Mouse (Mus musculus) liver, postnatal 0 days (tissue): ENCODE results near the gene Gm10273. TPM values are rescaled to one million over a fixed set of nuclear protein-coding genes. Genes with fewer than 3 reads are reported as not detected.

Experiments used
- ATAC-seq: fragments of 200-750 bp; cut with Nextera tagmentation; 2 replicates; pipeline ENCODE4 v1.8.0; 2017; ENCODE audit warnings: mild to moderate bottlenecking, moderate library complexity
- DNase-seq: peaks from one replicate; pipeline ENCODE4 v3.0.0-alpha.2; 2016
- H3K27ac ChIP-seq: fragments of 300-500 bp; sonication (generic); 2 replicates; pipeline ENCODE4 v1.5.1; 2014; ENCODE audit warnings: antibody characterized with exemption, moderate library complexity, mild to moderate bottlenecking, low read depth
- H3K27me3 ChIP-seq: fragments of 300-500 bp; sonication (generic); 2 replicates; pipeline ENCODE4 v1.6.1; 2014; ENCODE audit warnings: low read length, control low read depth, mixed read lengths; ENCODE audit not compliant: insufficient read depth
- H3K36me3 ChIP-seq: fragments of 300-500 bp; sonication (generic); replicated peaks from 2 replicates; pipeline ENCODE4 v1.6.1; 2014; ENCODE audit warnings: mild to moderate bottlenecking, control low read depth, low read length, moderate library complexity, mixed read lengths; ENCODE audit not compliant: insufficient read depth
- H3K4me1 ChIP-seq: fragments of 300-500 bp; sonication (generic); 2 replicates; pipeline ENCODE4 v1.6.1; 2014; ENCODE audit warnings: antibody characterized with exemption, mild to moderate bottlenecking, control low read depth; ENCODE audit not compliant: insufficient read depth
- H3K4me2 ChIP-seq: fragments of 300-500 bp; sonication (generic); 2 replicates; pipeline ENCODE4 v1.6.1; 2014; ENCODE audit warnings: low read depth, mild to moderate bottlenecking, low read length, moderate library complexity, mixed read lengths
- H3K4me3 ChIP-seq: fragments of 300-500 bp; sonication (generic); 2 replicates; pipeline ENCODE4 v1.5.1; 2014; ENCODE audit warnings: low read depth, low read length
- H3K9ac ChIP-seq: fragments of 300-500 bp; sonication (generic); replicated peaks from 2 replicates; pipeline ENCODE4 v1.6.1; 2014; ENCODE audit warnings: mild to moderate bottlenecking, moderate library complexity
- H3K9me3 ChIP-seq: fragments of 300-500 bp; sonication (generic); 2 replicates; pipeline ENCODE4 v1.6.1; 2016; ENCODE audit warnings: mild to moderate bottlenecking, control low read depth, low read length, mixed read lengths
- CTCF ChIP-seq: sonication (generic); IDR thresholded peaks from 2 replicates; pipeline ENCODE4 v1.5.1; 2016; ENCODE audit warnings: antibody characterized with exemption, low read depth
- EP300 ChIP-seq: IDR thresholded peaks from 2 replicates; pipeline ENCODE4 v1.6.1; 2016; ENCODE audit warnings: antibody characterized with exemption, low read depth, mild to moderate bottlenecking
- WGBS: fragments of 180-500 bp; shearing (Covaris S2); extraction: QIAGEN DNeasy Blood & Tissue Kit; methylation state at CpG from one replicate; pipeline ENCODE4 v1.1.7; 2014; ENCODE audit not compliant: insufficient replicate concordance; 5-methylcytosine and 5-hydroxymethylcytosine counted together
- polyA plus RNA-seq: library from polyadenylated mRNA; unstranded; fragments of >200 nt; fragmentation: Nextera tagmentation; extraction: Ambion mirVana; gene quantifications from 2 replicates; pipeline ENCODE4 v1.2.1, GENCODE M21; 2015

Gene Gm10273
- polyA plus RNA-seq, 1 experiment from 2014 or later = 8.4 TPM

DNA sequence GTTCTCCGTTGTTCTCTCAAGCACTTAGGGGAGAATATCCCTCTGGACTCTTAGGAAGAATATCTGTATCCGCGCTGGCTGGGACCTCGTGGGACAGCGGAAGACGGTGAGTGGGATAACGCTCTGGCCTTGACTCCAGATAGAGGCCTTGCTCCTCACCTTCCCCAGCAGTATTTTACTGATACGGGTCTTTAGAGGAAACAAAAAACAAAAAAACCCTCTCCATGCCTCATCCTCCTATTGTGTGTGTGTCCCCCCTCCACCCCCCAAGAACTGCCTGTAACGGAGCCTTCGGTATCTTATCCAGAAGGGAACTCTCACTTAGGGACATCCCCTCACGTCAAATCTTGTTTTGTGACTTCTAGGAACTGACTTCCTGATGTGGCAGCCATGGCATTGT, 46.3 kb downstream of the Gm10273 start, which contains the start of gene Oit3:
Gene Oit3, minus strand, starts transcription at position 44 of the 400 bp plus-strand sequence.
- H3K9ac ChIP-seq = no peak within 1 kb of the TSS
- TF ChIP-seq EP300 = peak; percentile 62
- no peak for TF ChIP-seq CTCF
- H3K27ac ChIP-seq = 0 out of 2 replicates have a peak within 1 kb of the TSS, but pooled peaks have one; percentile 13
- H3K27me3 ChIP-seq = no peaks in the 10 kb centered on the region
- no peaks in the 10 kb centered on the region for H3K36me3 ChIP-seq
- DNase-seq (no peak), ATAC-seq (peak; percentile 50)
- no peaks in the 10 kb centered on the region for H3K9me3 ChIP-seq
- H3K4me3 ChIP-seq = no peak within 1 kb of the TSS
- no peak within 1 kb of the TSS for H3K4me2 ChIP-seq
- WGBS = 60% methylated on average over 11 of the region's 11 CpGs
- peaks cover 16% of the 10 kb centered on the region for H3K4me1 ChIP-seq

DNA sequence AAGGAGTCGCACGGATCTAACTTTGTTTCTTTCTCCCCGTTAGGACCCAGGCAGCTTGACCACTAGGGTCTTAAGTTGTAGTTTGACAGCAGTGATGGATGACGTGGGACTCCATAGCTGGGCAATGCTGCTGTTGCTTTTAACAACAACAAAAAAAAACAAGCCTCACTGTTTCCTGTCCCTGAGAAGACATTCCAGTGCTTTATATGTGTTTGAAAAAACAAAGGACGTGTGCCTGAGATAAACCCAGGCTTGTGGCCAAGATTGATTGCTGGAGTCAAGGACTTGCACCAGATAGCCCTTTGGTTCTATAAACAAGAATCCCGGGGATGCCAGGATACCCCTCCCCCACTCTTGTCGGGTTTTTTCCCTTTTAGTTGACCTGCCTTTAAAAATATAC, 47.8 kb downstream of the Gm10273 start:
- Histone ChIP-seq H3K27ac (peak overlapping the region; percentile 58), H3K4me2 (peak overlapping the region; percentile 39; the same call in 1 of the 2 replicates), H3K9ac (no peak overlapping the region), H3K4me3 (no peak overlapping the region), H3K9me3 (no peaks in the 10 kb centered on the region), H3K4me1 (peaks cover 16% of the 10 kb centered on the region), H3K27me3 (no peaks in the 10 kb centered on the region), H3K36me3 (no peaks in the 10 kb centered on the region; the same call in 1 of the 2 replicates)
- no peak for TF ChIP-seq CTCF
- TF ChIP-seq EP300 = peak; percentile 72
- DNase-seq (peak; percentile 72), ATAC-seq (peak; percentile 73)
- WGBS = 9% methylated on average over 7 of the region's 7 CpGs

DNA sequence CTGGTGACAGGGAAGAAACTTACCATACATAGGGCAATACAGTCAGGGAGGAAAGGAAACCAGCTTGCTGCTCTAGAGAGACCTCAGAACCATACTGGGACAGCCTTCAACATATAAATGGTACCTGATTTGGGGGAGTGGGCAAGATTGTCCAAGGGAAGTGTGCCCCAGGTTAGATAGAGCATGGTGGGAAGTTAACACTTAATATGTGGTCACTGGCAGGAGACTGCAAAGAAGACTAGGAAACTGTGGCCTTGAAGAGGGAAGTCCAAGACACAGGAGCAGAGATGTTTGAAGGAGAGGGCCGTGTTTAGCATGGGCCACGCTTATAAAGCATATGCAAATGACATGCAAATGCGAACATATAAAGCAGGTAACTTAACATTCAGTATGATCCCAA, 48.7 kb downstream of the Gm10273 start:
- no peak overlapping the region for H3K9ac ChIP-seq
- TF ChIP-seq CTCF = no peak
- TF ChIP-seq EP300 = no peak
- no peak overlapping the region for H3K4me3 ChIP-seq
- 35% methylated on average over 3 of the region's 3 CpGs for WGBS
- no peak for DNase-seq
- H3K4me2 ChIP-seq = no peak overlapping the region
- H3K4me1 ChIP-seq = peaks cover 16% of the 10 kb centered on the region
- H3K27me3 ChIP-seq = no peaks in the 10 kb centered on the region
- no peaks in the 10 kb centered on the region for H3K9me3 ChIP-seq
- peaks cover 2% of the 10 kb centered on the region; the same call in 1 of the 2 replicates for H3K36me3 ChIP-seq
- no peak overlapping the region for H3K27ac ChIP-seq
- ATAC-seq = no peak

DNA sequence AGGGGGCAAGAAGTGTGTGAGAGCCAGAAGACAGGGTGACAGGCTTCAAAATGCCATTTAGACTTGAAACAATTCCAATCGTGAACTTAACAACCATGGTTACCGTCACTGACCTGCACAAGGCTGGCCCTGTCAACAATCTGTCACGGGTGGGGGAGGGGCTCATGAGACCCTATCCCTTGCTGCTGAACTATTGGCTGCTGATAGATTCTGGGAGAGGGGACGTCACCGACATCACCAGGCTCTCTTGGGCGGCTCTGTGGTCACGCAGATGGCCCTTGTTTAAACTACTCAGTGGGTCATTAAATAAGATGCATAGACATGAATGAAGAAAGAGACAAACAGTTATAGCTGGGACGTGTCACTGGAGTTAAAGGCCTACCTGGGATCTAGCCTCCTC, 49.2 kb downstream of the Gm10273 start:
- Histone ChIP-seq H3K36me3 (peaks cover 4% of the 10 kb centered on the region; the same call in 1 of the 2 replicates), H3K9ac (no peak overlapping the region), H3K27ac (no peak overlapping the region), H3K4me2 (no peak overlapping the region), H3K9me3 (no peaks in the 10 kb centered on the region), H3K4me1 (peaks cover 13% of the 10 kb centered on the region), H3K27me3 (no peaks in the 10 kb centered on the region), H3K4me3 (no peak overlapping the region)
- DNase-seq = no peak
- no peak for TF ChIP-seq CTCF
- TF ChIP-seq EP300 = no peak
- 44% methylated on average over 8 of the region's 8 CpGs for WGBS
- no peak for ATAC-seq

Other genes starting within 250 kb of the Gm10273 start
- 11.6 and 11.8 TPM in 2 replicates for gene Sept10, start 173.8 kb upstream of the Gm10273 start, polyA plus RNA-seq
- gene Sowahc, start 173.7 kb upstream of the Gm10273 start, polyA plus RNA-seq = 1.3 and 1.6 TPM in 2 replicates
- 5.3 and 6.4 TPM in 2 replicates for gene P4ha1, start 72.3 kb upstream of the Gm10273 start, polyA plus RNA-seq
- gene Pla2g12b, start 8.0 kb downstream of the Gm10273 start, polyA plus RNA-seq = 58.4 and 61.3 TPM in 2 replicates
- gene Oit3, start 46.1 kb downstream of the Gm10273 start, polyA plus RNA-seq = 26.8 and 28.1 TPM in 2 replicates
- gene Gm10322, start 220.4 kb downstream of the Gm10273 start, polyA plus RNA-seq = not detected in 2 replicates
- gene Mcu, start 221.1 kb downstream of the Gm10273 start, polyA plus RNA-seq = 11.8 and 13.5 TPM in 2 replicates